Mouse (Mus musculus) forebrain, postnatal 0 days (tissue): ENCODE measurements around the gene Rab3gap2. TPM values are rescaled to one million over a fixed set of nuclear protein-coding genes. Genes with fewer than 3 reads are reported as not detected.

Experiments
- ATAC-seq: fragments of 200-750 bp; cut with Nextera tagmentation; 2 replicates; pipeline ENCODE4 v1.8.0; 2017; ENCODE audit warnings: mild to moderate bottlenecking, moderate library complexity
- DNase-seq: peaks from one replicate; pipeline ENCODE4 v3.0.0-alpha.2; 2015
- H3K27ac ChIP-seq: fragments of 300-500 bp; sonication (generic); 2 replicates; pipeline ENCODE4 v1.5.1; 2014; ENCODE audit warnings: low read depth, mild to moderate bottlenecking, antibody characterized with exemption, low read length, moderate library complexity, mixed read lengths
- H3K27me3 ChIP-seq: fragments of 300-500 bp; sonication (generic); 2 replicates; pipeline ENCODE4 v1.6.1; 2014; ENCODE audit warnings: mild to moderate bottlenecking, low read length, mixed read lengths; ENCODE audit not compliant: insufficient read depth
- H3K36me3 ChIP-seq: fragments of 300-500 bp; sonication (generic); 2 replicates; pipeline ENCODE4 v1.6.1; 2014; ENCODE audit warnings: mild to moderate bottlenecking, moderate library complexity; ENCODE audit not compliant: insufficient read depth
- H3K4me1 ChIP-seq: fragments of 300-500 bp; sonication (generic); 2 replicates; pipeline ENCODE4 v1.6.1; 2014; ENCODE audit warnings: antibody characterized with exemption; ENCODE audit not compliant: insufficient read depth
- H3K4me2 ChIP-seq: fragments of 300-500 bp; sonication (generic); 2 replicates; pipeline ENCODE4 v1.6.1; 2014; ENCODE audit warnings: low read depth, mild to moderate bottlenecking, moderate library complexity
- H3K4me3 ChIP-seq: fragments of 300-500 bp; sonication (generic); 2 replicates; pipeline ENCODE4 v1.5.1; 2014; ENCODE audit warnings: low read depth, low read length, mixed read lengths
- H3K9ac ChIP-seq: fragments of 300-500 bp; sonication (generic); 2 replicates; pipeline ENCODE4 v1.6.1; 2014; ENCODE audit warnings: mild to moderate bottlenecking
- H3K9me3 ChIP-seq: fragments of 300-500 bp; sonication (generic); 2 replicates; pipeline ENCODE4 v1.6.1; 2016; ENCODE audit warnings: low read length
- CTCF ChIP-seq: sonication (generic); IDR thresholded peaks from 2 replicates; pipeline ENCODE4 v1.5.1; 2016; ENCODE audit warnings: antibody characterized with exemption, control low read depth, low read depth
- WGBS: fragments of 180-500 bp; shearing (Covaris S2); extraction: QIAGEN DNeasy Blood & Tissue Kit; methylation state at CpG from one replicate; pipeline ENCODE4 v1.1.7; 2014; 5-methylcytosine and 5-hydroxymethylcytosine counted together
- polyA plus RNA-seq: library from polyadenylated mRNA; unstranded; fragments of >200 nt; fragmentation: Nextera tagmentation; extraction: Ambion mirVana; gene quantifications from 2 replicates; pipeline ENCODE4 v1.2.1, GENCODE M21; 2015
- total RNA-seq: library from RNA; depleted of rRNA; stranded (reverse); fragments of >200 nt; gene quantifications from 2 replicates; pipeline ENCODE4 v1.2.3, GENCODE M21; 2014

Rab3gap2 gene
- total and polyA plus RNA-seq, 2 experiments from 2014 or later, result 19.5 to 37.3 TPM

- TF ChIP-seq CTCF, result no peak
- Histone ChIP-seq H3K9me3 (no peaks in the 10 kb centered on the region), H3K27me3 (no peaks in the 10 kb centered on the region), H3K4me3 (no peak overlapping the region), H3K36me3 (peaks cover 73% of the 10 kb centered on the region), H3K27ac (no peak overlapping the region), H3K9ac (no peak overlapping the region), H3K4me2 (no peak overlapping the region), H3K4me1 (no peaks in the 10 kb centered on the region)
- 93% methylated on average over 8 of the region's 8 CpGs for WGBS
- DNase-seq (no peak), ATAC-seq (no peak)
These were observed 66.6 kb downstream of the Rab3gap2 start for GRCm38 (mm10) chr1:185270403-185271097.

GRCm38 (mm10) chr1:185271373-185271772, 67.5 kb downstream of the Rab3gap2 start:
- H3K9ac ChIP-seq, result no peak overlapping the region
- no peak overlapping the region for H3K4me2 ChIP-seq
- peaks cover 72% of the 10 kb centered on the region for H3K36me3 ChIP-seq
- H3K4me3 ChIP-seq, result no peak overlapping the region
- ATAC-seq (no peak), DNase-seq (no peak)
- H3K27me3 ChIP-seq, result no peaks in the 10 kb centered on the region
- TF ChIP-seq CTCF, result no peak
- H3K4me1 ChIP-seq, result no peaks in the 10 kb centered on the region
- H3K27ac ChIP-seq, result no peak overlapping the region
- no peaks in the 10 kb centered on the region for H3K9me3 ChIP-seq
- 96% methylated on average over 9 of the region's 9 CpGs for WGBS

- no peak for DNase-seq
- Histone ChIP-seq H3K4me2 (no peak overlapping the region), H3K27me3 (no peaks in the 10 kb centered on the region), H3K4me1 (no peaks in the 10 kb centered on the region), H3K27ac (no peak overlapping the region), H3K9ac (no peak overlapping the region), H3K4me3 (no peak overlapping the region), H3K9me3 (no peaks in the 10 kb centered on the region), H3K36me3 (peaks cover 84% of the 10 kb centered on the region)
- whole genome bisulfite sequencing, result 92% methylated on average over 5 of the region's 5 CpGs
- TF ChIP-seq CTCF, result no peak
- no peak for ATAC-seq
These were observed 71.1 kb downstream of the Rab3gap2 start for GRCm38 (mm10) chr1:185274819-185275545.

GRCm38 (mm10) chr1:185275976-185276375, 72.1 kb downstream of the Rab3gap2 start:
- TF ChIP-seq CTCF, result no peak
- 97% methylated on average over 7 of the region's 7 CpGs for WGBS
- Histone ChIP-seq H3K27me3 (no peaks in the 10 kb centered on the region), H3K9me3 (no peaks in the 10 kb centered on the region), H3K4me1 (no peaks in the 10 kb centered on the region), H3K4me2 (no peak overlapping the region), H3K36me3 (peaks cover 85% of the 10 kb centered on the region), H3K4me3 (no peak overlapping the region), H3K9ac (no peak overlapping the region), H3K27ac (no peak overlapping the region)
- no peak for DNase-seq
- ATAC-seq, result no peak

GRCm38 (mm10) chr1:185277022-185277421, 73.1 kb downstream of the Rab3gap2 start:
- no peaks in the 10 kb centered on the region for H3K27me3 ChIP-seq
- H3K4me1 ChIP-seq, result no peaks in the 10 kb centered on the region
- ATAC-seq (no peak), DNase-seq (no peak)
- H3K36me3 ChIP-seq, result peaks cover 85% of the 10 kb centered on the region
- no peak overlapping the region for H3K27ac ChIP-seq
- TF ChIP-seq CTCF, result no peak
- H3K4me2 ChIP-seq, result no peak overlapping the region
- H3K4me3 ChIP-seq, result no peak overlapping the region
- WGBS, result 88% methylated on average over 11 of the region's 11 CpGs
- H3K9me3 ChIP-seq, result no peaks in the 10 kb centered on the region
- H3K9ac ChIP-seq, result no peak overlapping the region

- Histone ChIP-seq H3K4me2 (no peak overlapping the region), H3K36me3 (peaks cover 87% of the 10 kb centered on the region), H3K4me3 (no peak overlapping the region), H3K27ac (no peak overlapping the region), H3K9ac (no peak overlapping the region), H3K9me3 (no peaks in the 10 kb centered on the region), H3K4me1 (no peaks in the 10 kb centered on the region), H3K27me3 (no peaks in the 10 kb centered on the region)
- DNase-seq (no peak), ATAC-seq (no peak)
- no peak for TF ChIP-seq CTCF
- WGBS, result 90% methylated on average over 9 of the region's 9 CpGs
These were observed 75.4 kb downstream of the Rab3gap2 start for GRCm38 (mm10) chr1:185279288-185279687.

- Histone ChIP-seq H3K4me1 (no peaks in the 10 kb centered on the region), H3K9me3 (no peaks in the 10 kb centered on the region), H3K4me2 (no peak overlapping the region), H3K27me3 (no peaks in the 10 kb centered on the region), H3K36me3 (peaks cover 88% of the 10 kb centered on the region), H3K4me3 (no peak overlapping the region), H3K27ac (no peak overlapping the region), H3K9ac (no peak overlapping the region)
- 97% methylated on average over 4 of the region's 4 CpGs for WGBS
- TF ChIP-seq CTCF, result no peak
- no peak for DNase-seq
- ATAC-seq, result no peak
These were observed 76.7 kb downstream of the Rab3gap2 start for GRCm38 (mm10) chr1:185280616-185281015.
